Mouse (Mus musculus): ENCODE results near the gene Tdrkh.

GRCm38 (mm10) chr3:94463926-94464578 lies 51.0 kb downstream of the Tdrkh start:
- no peak for TF ChIP-seq POLR2A (IDR thresholded peaks at IDR 0.05; ENCODE audit: borderline replicate concordance, insufficient read depth, low read length)
- no peak for TF ChIP-seq CTCF (IDR thresholded peaks at IDR 0.05; ENCODE audit: borderline replicate concordance, insufficient read depth, low read depth, low read length)
